Mouse (Mus musculus): ENCODE measurements around the gene Gm10643. TPM values are rescaled to one million over a fixed set of nuclear protein-coding genes. Genes with fewer than 3 reads are reported as not detected.

The Gm10643 gene
- polyA plus RNA-seq, 1 experiment from 2014 or later, result 1.8 TPM

GRCm38 (mm10) chr8:84015833-84016232 lies 49.1 kb downstream of the Gm10643 start:
- no peak overlapping the region for H3K4me3 ChIP-seq (replicated peaks; ENCODE audit: low read depth, low read length)
- DNase-seq (ENCODE audit: low spot score) (no peak), ATAC-seq (replicated peaks; ENCODE audit: low FRiP score, low read depth) (no peak)

More at GRCm38 (mm10) chr8:84015833-84016232, 49.1 kb downstream of the Gm10643 start:
- TF ChIP-seq CTCF (IDR thresholded peaks at IDR 0.05; ENCODE audit: low read depth), result 0 out of 2 replicates have a peak, but pooled peaks have one; percentile 10
- no peak overlapping the region for H3K4me2 ChIP-seq (ENCODE audit: low read length)
- 97% methylated on average over 5 of the region's 5 CpGs for WGBS
- peaks cover 18% of the 10 kb centered on the region for H3K4me1 ChIP-seq (replicated peaks; ENCODE audit: insufficient read depth, low read length)
- H3K9ac ChIP-seq (ENCODE audit: low read depth, low read length), result no peak overlapping the region
- H3K27ac ChIP-seq, result no peak overlapping the region
- no peaks in the 10 kb centered on the region for H3K36me3 ChIP-seq (ENCODE audit: insufficient read depth, low read length)
- H3K27me3 ChIP-seq (ENCODE audit: insufficient read depth, low read length), result peaks cover 16% of the 10 kb centered on the region
- H3K9me3 ChIP-seq (replicated peaks; ENCODE audit: low read length), result no peaks in the 10 kb centered on the region

MicroRNA genes within 50 kb of the gene (microRNA counts, 519-probe panel; counts per million panel counts)
- 330 counts per million, percentile 68 among the panel's probes with 10 or more counts for microRNA mmu-miR-709

Small RNA genes within 50 kb of the gene (microRNA-seq; reads per million reads assigned to microRNA genes)
- gene Mir709, result not detected

Other genes with a start within 250 kb of the Gm10643 start
- 11.5 and 14.4 TPM in 2 replicates for gene Adgrl1, start 165.0 kb downstream of the Gm10643 start, polyA plus RNA-seq (2015; fragmentation: Nextera tagmentation; extraction: Ambion mirVana)
- gene Gm10644, start 109.9 kb downstream of the Gm10643 start, polyA plus RNA-seq (2015; fragmentation: Nextera tagmentation; extraction: Ambion mirVana), result 0.46 and 0.47 TPM in 2 replicates
- 23.0 and 27.8 TPM in 2 replicates for gene Asf1b, start 109.6 kb downstream of the Gm10643 start, polyA plus RNA-seq (2015; fragmentation: Nextera tagmentation; extraction: Ambion mirVana)
- 104 and 109 TPM in 2 replicates for gene Prkaca, start 92.1 kb downstream of the Gm10643 start, polyA plus RNA-seq (2015; fragmentation: Nextera tagmentation; extraction: Ambion mirVana)
- gene Samd1, start 67.5 kb downstream of the Gm10643 start, polyA plus RNA-seq (2015; fragmentation: Nextera tagmentation; extraction: Ambion mirVana), result 6.7 and 7.2 TPM in 2 replicates
- gene 1700067K01Rik, start 63.6 kb downstream of the Gm10643 start, polyA plus RNA-seq (2015; fragmentation: Nextera tagmentation; extraction: Ambion mirVana), result 1.1 and 1.7 TPM in 2 replicates
- gene 2210011C24Rik, start 53.0 kb downstream of the Gm10643 start, polyA plus RNA-seq (2015; fragmentation: Nextera tagmentation; extraction: Ambion mirVana), result 15.8 and 21.0 TPM in 2 replicates
- 12.7 and 15.7 TPM in 2 replicates for gene Palm3, start 43.7 kb downstream of the Gm10643 start, polyA plus RNA-seq (2015; fragmentation: Nextera tagmentation; extraction: Ambion mirVana)
- 1.2 and 1.3 TPM in 2 replicates for gene Il27ra, start 22.5 kb downstream of the Gm10643 start, polyA plus RNA-seq (2015; fragmentation: Nextera tagmentation; extraction: Ambion mirVana)
- gene Rln3, start 20.1 kb downstream of the Gm10643 start, polyA plus RNA-seq (2015; fragmentation: Nextera tagmentation; extraction: Ambion mirVana), result not detected in 2 replicates
- 6.7 and 7.4 TPM in 2 replicates for gene Rfx1, start 1.7 kb upstream of the Gm10643 start, polyA plus RNA-seq (2015; fragmentation: Nextera tagmentation; extraction: Ambion mirVana)
- gene Dcaf15, start 39.6 kb upstream of the Gm10643 start, polyA plus RNA-seq (2015; fragmentation: Nextera tagmentation; extraction: Ambion mirVana), result 7.5 TPM in 2 replicates
- gene Podnl1, start 60.9 kb upstream of the Gm10643 start, polyA plus RNA-seq (2015; fragmentation: Nextera tagmentation; extraction: Ambion mirVana), result 0.05 and 0.14 TPM in 2 replicates
- gene Cc2d1a, start 82.8 kb upstream of the Gm10643 start, polyA plus RNA-seq (2015; fragmentation: Nextera tagmentation; extraction: Ambion mirVana), result 17.2 and 19.1 TPM in 2 replicates
- gene 4930432K21Rik, start 82.9 kb upstream of the Gm10643 start, polyA plus RNA-seq (2015; fragmentation: Nextera tagmentation; extraction: Ambion mirVana), result 1.3 and 1.6 TPM in 2 replicates
- 8.6 and 9.6 TPM in 2 replicates for gene Nanos3, start 120.1 kb upstream of the Gm10643 start, polyA plus RNA-seq (2015; fragmentation: Nextera tagmentation; extraction: Ambion mirVana)
- 10.5 and 11.0 TPM in 2 replicates for gene Zswim4, start 171.9 kb upstream of the Gm10643 start, polyA plus RNA-seq (2015; fragmentation: Nextera tagmentation; extraction: Ambion mirVana)
- gene D8Ertd738e, start 184.6 kb upstream of the Gm10643 start, polyA plus RNA-seq (2015; fragmentation: Nextera tagmentation; extraction: Ambion mirVana), result 373 and 388 TPM in 2 replicates
- gene Mri1, start 192.2 kb upstream of the Gm10643 start, polyA plus RNA-seq (2015; fragmentation: Nextera tagmentation; extraction: Ambion mirVana), result 80.4 and 81.6 TPM in 2 replicates
- 17.4 and 20.2 TPM in 2 replicates for gene Ccdc130, start 205.2 kb upstream of the Gm10643 start, polyA plus RNA-seq (2015; fragmentation: Nextera tagmentation; extraction: Ambion mirVana)

Data from kidney, postnatal 0 days (tissue).